Mouse (Mus musculus): ENCODE data around the gene Lrfn2. TPM values are rescaled to one million over a fixed set of nuclear protein-coding genes. Genes with fewer than 3 reads are reported as not detected.

Gene Lrfn2
- total and polyA plus RNA-seq, 3 experiments = not detected

DNA sequence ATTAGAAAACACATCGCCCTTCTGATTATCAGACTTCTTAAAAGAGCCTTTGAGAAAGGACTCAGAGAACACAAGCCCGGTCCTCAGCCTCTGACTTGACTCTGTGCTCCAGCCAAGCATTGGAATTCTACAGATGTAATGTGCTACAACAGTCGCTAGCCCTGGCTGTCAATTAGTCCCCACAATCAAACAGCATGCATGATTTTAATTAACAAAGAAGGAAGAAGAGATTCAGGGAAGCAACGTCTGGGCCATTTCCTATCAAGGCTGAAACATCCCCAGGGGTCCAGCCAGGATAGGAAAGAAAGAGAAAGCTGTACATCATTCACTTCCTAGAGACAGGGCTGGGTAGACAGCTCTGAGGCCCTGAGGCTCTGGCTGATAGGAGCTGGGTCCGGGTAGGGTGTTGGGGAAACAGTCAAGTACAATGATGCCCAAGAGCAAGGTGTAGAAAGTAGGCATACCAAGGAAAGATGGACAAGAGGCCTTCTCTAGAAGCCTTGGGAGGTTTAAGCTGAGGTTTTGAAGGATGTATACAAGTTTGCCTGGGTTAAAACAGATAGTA, 101.6 kb downstream of the Lrfn2 start:
- Histone ChIP-seq H3K36me3 (ENCODE audit: control insufficient read depth in 1 of 2, insufficient read depth in 2 of 2, low read length in 2 of 2) (no peaks in the 10 kb centered on the region), H3K27me3 (ENCODE audit: control insufficient read depth in 1 of 2, insufficient read depth in 2 of 2, low read length in 2 of 2) (no peaks in the 10 kb centered on the region), H3K79me2 (ENCODE audit: control insufficient read depth, insufficient read depth, low read length, poor library complexity) (no peaks in the 10 kb centered on the region), H3K27ac (ENCODE audit: control insufficient read depth, low read depth, low read length) (no peak overlapping the region), H3K9ac (ENCODE audit: control insufficient read depth, low read depth, low read length, poor library complexity, severe bottlenecking) (no peak overlapping the region), H3K9me3 (replicated peaks; ENCODE audit: insufficient read depth, low read length) (no peaks in the 10 kb centered on the region), H3K4me3 (ENCODE audit: control insufficient read depth in 1 of 2, insufficient read depth in 1 of 2, low read depth in 2 of 2, low read length in 2 of 2) (no peak overlapping the region), H3K4me1 (ENCODE audit: control insufficient read depth in 1 of 2, insufficient read depth in 2 of 2, low read length in 2 of 2) (no peaks in the 10 kb centered on the region)
- no peak for DNase-seq (ENCODE audit: low read depth, low spot score)
- TF ChIP-seq POLR2A (IDR thresholded peaks at IDR 0.05; ENCODE audit: control insufficient read depth in 1 of 2, insufficient read depth in 1 of 2, low read depth in 1 of 2, low read length in 2 of 2, poor library complexity in 1 of 2) (no peak), RCOR1 (IDR thresholded peaks at IDR 0.05; ENCODE audit: low read depth, low read length) (no peak), SIN3A (IDR thresholded peaks at IDR 0.05; ENCODE audit: low read length) (no peak), MAX (IDR thresholded peaks at IDR 0.05; ENCODE audit: low read length) (no peak), UBTF (IDR thresholded peaks at IDR 0.05; ENCODE audit: borderline replicate concordance, insufficient read depth, low read depth, low read length) (no peak), JUND (IDR thresholded peaks at IDR 0.05; ENCODE audit: low read depth, low read length) (no peak), POLR2AphosphoS2 (IDR thresholded peaks at IDR 0.05; ENCODE audit: low read length) (no peak), CTCF (IDR thresholded peaks at IDR 0.05 in 2 of 3, conservative IDR thresholded peaks at IDR 0.05 in 1 of 3; ENCODE audit: control insufficient read depth in 1 of 3, insufficient read depth in 1 of 3, low read depth in 2 of 3, low read length in 3 of 3, poor library complexity in 1 of 3, severe bottlenecking in 1 of 3) (no peak), USF2 (IDR thresholded peaks at IDR 0.05; ENCODE audit: borderline replicate concordance in 1 of 2, insufficient read depth in 1 of 2, low read depth in 1 of 2, low read length in 2 of 2) (no peak), EP300 (IDR thresholded peaks at IDR 0.05; ENCODE audit: low read depth in 1 of 2, low read length in 2 of 2) (no peak), MXI1 (IDR thresholded peaks at IDR 0.05; ENCODE audit: low read depth, low read length) (no peak)

DNA sequence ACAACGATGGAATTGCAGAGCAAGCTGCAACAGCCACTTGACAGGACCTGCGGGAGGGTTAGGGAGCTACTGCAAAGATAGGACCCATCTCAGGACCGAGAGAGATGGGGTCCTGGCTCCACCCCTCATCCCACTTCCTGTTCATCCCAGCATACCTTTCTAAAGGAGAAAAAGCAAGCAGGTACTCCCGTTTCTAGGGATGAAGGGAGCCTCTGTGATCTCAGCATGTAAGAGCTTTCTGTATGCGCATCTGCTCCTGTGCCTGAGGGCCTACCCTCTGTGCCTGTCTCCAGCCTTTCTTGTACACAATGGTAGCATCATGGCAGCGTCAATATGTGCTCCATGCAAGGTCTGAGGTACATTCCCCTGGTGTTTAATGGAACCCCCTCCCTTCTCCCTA, 102.9 kb downstream of the Lrfn2 start:
- no peak overlapping the region for H3K4me3 ChIP-seq (ENCODE audit: control insufficient read depth in 1 of 2, insufficient read depth in 1 of 2, low read depth in 2 of 2, low read length in 2 of 2)
- H3K9ac ChIP-seq (ENCODE audit: control insufficient read depth, low read depth, low read length, poor library complexity, severe bottlenecking) = no peak overlapping the region
- H3K4me1 ChIP-seq (ENCODE audit: control insufficient read depth in 1 of 2, insufficient read depth in 2 of 2, low read length in 2 of 2) = no peaks in the 10 kb centered on the region
- H3K36me3 ChIP-seq (ENCODE audit: control insufficient read depth in 1 of 2, insufficient read depth in 2 of 2, low read length in 2 of 2) = no peaks in the 10 kb centered on the region
- no peak overlapping the region for H3K27ac ChIP-seq (ENCODE audit: control insufficient read depth, low read depth, low read length)
- TF ChIP-seq ZC3H11A (IDR thresholded peaks at IDR 0.05; ENCODE audit: low read depth, low read length) (no peak), KAT2A (conservative IDR thresholded peaks at IDR 0.05; ENCODE audit: low read depth, low read length) (no peak), MXI1 (IDR thresholded peaks at IDR 0.05; ENCODE audit: low read depth, low read length) (no peak), NELFE (IDR thresholded peaks at IDR 0.05; ENCODE audit: low read depth, low read length) (no peak), HCFC1 (IDR thresholded peaks at IDR 0.05; ENCODE audit: low read depth, low read length) (no peak), CTCF (IDR thresholded peaks at IDR 0.05 in 2 of 3, conservative IDR thresholded peaks at IDR 0.05 in 1 of 3; ENCODE audit: control insufficient read depth in 1 of 3, insufficient read depth in 1 of 3, low read depth in 2 of 3, low read length in 3 of 3, poor library complexity in 1 of 3, severe bottlenecking in 1 of 3) (no peak), MAZ (IDR thresholded peaks at IDR 0.05; ENCODE audit: low read depth, low read length) (no peak), POLR2AphosphoS5 (IDR thresholded peaks at IDR 0.05; ENCODE audit: borderline replicate concordance, low read depth, low read length) (no peak), BHLHE40 (IDR thresholded peaks at IDR 0.05; ENCODE audit: borderline replicate concordance, low read depth, low read length) (no peak), EP300 (IDR thresholded peaks at IDR 0.05; ENCODE audit: low read depth in 1 of 2, low read length in 2 of 2) (no peak), MEF2A (IDR thresholded peaks at IDR 0.05; ENCODE audit: extremely low read depth, insufficient replicate concordance, low read depth, low read length, poor library complexity, severe bottlenecking) (no peak), UBTF (IDR thresholded peaks at IDR 0.05; ENCODE audit: borderline replicate concordance, insufficient read depth, low read depth, low read length) (no peak), E2F4 (IDR thresholded peaks at IDR 0.05; ENCODE audit: borderline replicate concordance, low read depth, low read length) (no peak), TBP (IDR thresholded peaks at IDR 0.05; ENCODE audit: low read depth, low read length) (no peak), SIN3A (IDR thresholded peaks at IDR 0.05; ENCODE audit: low read length) (no peak), POLR2A (IDR thresholded peaks at IDR 0.05; ENCODE audit: control insufficient read depth in 1 of 2, insufficient read depth in 1 of 2, low read depth in 1 of 2, low read length in 2 of 2, poor library complexity in 1 of 2) (no peak), ELF1 (IDR thresholded peaks at IDR 0.05; ENCODE audit: low read depth, low read length) (no peak)
- no peaks in the 10 kb centered on the region for H3K27me3 ChIP-seq (ENCODE audit: control insufficient read depth in 1 of 2, insufficient read depth in 2 of 2, low read length in 2 of 2)
- H3K9me3 ChIP-seq (replicated peaks; ENCODE audit: insufficient read depth, low read length) = no peaks in the 10 kb centered on the region
- H3K79me2 ChIP-seq (ENCODE audit: control insufficient read depth, insufficient read depth, low read length, poor library complexity) = no peaks in the 10 kb centered on the region
- DNase-seq (ENCODE audit: low read depth, low spot score) = no peak
